Mouse (Mus musculus) layer of hippocampus, postnatal 10 days (tissue): ENCODE measurements around the gene Tmigd3. TPM values are rescaled to one million over a fixed set of nuclear protein-coding genes. Genes with fewer than 3 reads are reported as not detected.

ENCODE experiments used
- DNase-seq, 2 experiments: peaks; one replicate each; pipeline ENCODE4 v3.0.0; 2021; ENCODE audit warnings: low spot score in 2 of 2
- long read RNA-seq: library from polyadenylated mRNA; stranded (forward); transcript quantifications from one replicate; pipeline ENCODE4 v2.0.0, GENCODE M21; 2023
- total RNA-seq, 2 experiments: library from RNA; stranded (reverse); gene quantifications; 2 replicates each; pipeline ENCODE4 v1.2.3; 2021

Tmigd3 gene
- under 1 TPM in 1 of 2 experiments, not detected in 1; 0.47 TPM for total RNA-seq
- long read RNA-seq = 0 reads

DNA sequence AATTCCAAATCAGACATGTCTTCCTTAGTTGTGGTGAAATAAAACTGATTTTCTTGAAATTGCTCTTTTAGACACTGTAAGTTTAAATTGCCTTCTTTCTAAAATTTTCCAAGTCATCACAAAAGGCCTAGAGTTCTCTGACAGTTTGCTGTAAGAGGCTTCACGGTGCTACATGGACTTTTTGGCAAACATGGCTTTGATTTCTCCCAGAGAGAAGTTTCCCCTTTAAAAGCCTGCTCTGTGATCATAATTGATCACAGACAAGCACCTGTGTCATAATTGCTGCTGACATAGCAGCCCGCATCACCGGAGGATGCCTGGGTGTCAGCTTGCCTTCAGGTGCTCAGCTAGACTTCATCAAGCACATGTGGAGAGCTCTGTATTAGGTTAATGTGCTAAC lies at the start of gene Tmigd3, which contains the start of gene Adora3:
Tmigd3 (plus strand) TSS at position 346 of the 400 bp plus-strand sequence.
Adora3 (plus strand) TSS at position 301 of the 400 bp plus-strand sequence.
- DNase-seq = no peak

DNA sequence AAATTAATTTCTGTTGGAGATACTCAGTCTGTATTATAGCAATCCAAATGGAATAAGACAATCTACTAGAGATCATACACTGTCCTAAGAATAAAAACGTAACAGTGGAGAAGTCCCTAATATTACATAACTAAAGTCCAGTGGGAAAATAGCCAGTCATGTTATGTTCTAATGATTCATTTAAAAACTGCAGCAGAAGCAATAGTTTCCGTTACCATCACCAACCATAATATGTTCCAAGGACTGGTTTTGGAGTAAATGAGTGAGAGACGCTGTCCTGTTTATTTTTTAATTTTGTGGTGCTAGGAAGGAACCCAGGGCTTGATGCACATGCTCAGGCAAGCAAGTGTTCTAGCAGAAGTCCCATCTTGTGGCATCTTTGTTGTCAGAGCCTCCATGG lies 49.2 kb upstream of the Tmigd3 start:
- no peak for DNase-seq

DNA sequence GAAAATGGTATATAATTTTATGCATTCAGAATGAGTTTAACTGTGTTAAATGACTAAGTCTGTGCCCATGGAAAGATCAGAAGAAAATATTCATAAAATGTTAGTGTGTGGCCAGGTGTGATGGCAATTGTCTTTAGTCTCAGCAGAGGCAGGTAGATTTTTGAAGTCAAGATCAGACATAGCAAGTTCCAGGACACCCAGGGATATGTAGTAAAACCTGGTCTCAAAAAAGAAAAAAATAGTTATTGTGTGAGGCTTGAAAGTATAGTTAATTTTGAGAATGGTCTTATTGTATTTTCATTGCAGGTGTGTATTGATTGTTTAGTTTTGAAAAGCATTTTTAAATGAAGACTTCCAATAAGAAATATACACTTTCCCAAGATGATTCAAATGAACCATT lies 47.1 kb upstream of the Tmigd3 start:
- DNase-seq = no peak

DNA sequence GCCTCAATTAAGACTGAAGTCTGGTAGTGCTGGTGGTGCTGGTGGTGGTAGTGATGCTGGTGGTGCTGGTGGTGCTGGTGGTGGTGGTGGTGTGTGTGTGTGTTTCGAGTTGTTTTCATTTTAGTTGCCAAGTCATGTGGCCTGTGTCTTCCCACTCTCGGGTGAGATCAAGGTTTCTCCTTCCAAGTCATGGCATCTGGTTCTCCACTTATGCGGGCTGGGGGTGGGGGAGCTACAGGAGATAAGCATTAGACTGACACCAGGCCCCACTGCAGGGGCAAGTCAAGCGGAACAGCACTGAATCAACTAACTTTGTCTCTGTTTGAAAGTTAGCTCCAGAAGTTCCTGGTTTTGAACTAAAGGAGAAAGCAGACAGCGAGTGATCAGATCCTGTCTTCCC lies 46.6 kb upstream of the Tmigd3 start:
- DNase-seq = no peak

DNA sequence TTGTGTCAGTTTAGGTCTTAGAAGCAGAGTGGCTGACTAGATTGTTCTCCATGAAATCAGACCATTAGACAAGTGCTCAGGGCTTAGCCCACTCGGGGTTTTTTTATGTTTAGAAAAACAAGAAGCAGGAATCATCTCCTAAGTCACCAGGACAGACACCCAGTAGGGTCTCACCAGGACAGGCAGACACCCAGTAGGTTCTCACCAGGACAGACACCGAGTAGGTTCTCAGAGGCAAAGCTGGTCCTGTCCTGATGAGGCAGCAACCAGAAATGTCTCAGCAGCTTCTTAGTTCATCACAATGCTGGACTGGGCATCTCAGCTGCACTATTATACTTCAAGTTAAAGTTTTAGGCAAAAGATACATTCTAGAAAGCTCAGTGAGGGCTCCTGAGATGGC lies 46.0 kb upstream of the Tmigd3 start:
- DNase-seq = no peak

DNA sequence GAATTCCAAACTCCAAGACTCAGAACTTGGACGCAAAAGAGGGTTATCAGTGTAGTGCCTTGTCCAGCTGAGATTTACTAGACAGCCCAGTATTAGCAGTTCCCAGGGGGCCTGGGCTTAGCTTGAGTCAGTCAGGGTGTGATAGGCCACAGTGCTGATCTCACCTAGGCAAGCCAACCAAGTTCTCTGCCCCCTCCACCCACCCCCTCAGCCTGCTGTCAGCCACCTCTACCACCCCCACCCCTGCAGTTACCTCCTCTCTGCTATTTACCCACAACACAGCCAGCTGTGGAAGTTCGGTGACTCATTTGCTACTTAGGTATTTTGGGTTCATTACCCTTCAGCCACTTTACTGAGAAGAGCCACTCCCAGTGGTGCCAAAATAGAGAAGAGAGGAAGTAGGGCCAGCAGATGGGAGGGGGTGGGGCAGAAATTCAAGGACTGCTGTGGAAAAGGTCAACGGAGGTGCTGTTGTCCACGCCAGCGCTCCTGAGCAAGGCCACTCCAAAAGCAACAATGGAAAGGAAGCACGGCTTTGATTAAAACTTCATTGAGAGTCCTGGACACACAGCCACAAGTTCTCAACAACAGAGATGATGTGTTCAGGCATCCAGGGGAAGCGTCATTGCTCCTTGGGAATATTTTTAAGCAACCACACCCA lies 45.1 kb upstream of the Tmigd3 start:
- no peak for DNase-seq

DNA sequence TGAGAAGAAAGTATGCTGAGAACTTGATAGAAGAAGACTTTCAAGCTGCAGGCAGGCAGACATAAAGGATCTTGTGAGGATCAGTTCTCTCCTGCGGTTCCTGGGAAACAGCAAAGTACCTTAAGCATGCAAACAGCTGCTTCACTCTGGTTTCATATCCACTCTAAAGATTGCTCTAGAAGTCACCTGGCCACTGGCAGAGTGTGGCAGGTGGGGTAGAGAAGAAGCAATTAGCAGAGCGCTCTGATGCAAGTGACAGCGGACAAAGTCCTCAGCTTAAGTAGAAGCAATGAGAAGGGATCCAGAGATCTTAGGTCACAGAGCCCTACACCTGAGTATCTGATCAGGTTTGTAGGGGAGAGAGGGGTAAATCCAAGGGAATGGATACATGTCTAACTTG lies 39.1 kb upstream of the Tmigd3 start:
- DNase-seq = no peak

DNA sequence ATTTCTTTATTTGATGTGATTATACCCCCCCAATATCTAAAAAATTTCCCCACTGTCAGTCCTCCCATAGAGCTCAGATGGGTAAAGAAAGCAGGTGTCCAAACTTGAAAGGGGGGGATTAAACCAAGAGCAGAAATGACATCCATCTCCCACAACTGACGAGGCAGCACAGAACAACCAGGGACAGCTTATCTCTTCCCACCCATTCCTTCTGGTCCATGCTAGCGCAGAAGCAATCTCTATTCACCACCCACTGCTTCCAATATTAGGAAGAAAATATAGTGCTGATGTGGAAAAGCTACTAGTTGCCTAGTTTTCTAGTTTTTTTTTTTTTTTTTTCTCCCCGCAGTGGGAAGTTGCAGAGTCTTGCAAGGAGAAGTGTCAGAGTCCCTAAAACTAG lies 34.8 kb upstream of the Tmigd3 start:
- no peak for DNase-seq

DNA sequence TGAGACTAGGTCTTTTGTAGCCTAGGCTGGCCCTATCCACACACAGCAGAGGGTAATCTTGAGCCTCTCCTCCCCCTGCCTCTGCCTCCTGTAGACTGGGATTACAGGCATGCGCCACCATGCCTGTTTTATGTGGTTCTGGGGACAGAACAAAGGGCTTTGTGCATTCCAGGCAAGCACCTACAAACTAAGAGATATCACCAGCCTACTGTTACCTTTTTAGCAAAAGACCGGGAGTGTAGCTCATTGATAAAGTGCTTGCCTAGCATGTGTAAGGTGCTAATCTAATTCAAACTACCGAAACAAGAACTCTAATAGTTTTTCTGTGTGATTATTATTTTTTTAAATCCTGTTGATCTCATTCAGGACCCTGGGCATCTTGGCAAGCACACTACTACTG lies 33.8 kb upstream of the Tmigd3 start:
- no peak for DNase-seq

DNA sequence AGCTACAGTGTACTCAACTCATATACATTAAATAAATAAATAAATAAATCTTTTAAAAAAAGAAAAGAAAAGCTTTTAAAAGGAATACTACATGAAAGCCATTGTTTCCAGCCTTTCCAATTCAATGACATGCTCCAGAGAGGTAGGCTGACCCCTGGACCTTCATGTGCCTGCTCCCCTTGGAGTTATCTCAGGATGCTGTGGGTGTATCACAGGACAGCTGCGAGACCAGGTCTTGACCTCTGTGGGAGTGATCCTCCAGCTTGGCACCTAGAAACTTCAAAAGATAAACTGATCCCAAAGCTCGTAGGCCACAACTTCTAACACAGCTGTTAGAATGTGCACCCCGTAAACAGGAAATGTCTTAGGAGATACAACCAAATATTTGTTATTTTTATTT lies 32.0 kb upstream of the Tmigd3 start:
- DNase-seq = no peak

DNA sequence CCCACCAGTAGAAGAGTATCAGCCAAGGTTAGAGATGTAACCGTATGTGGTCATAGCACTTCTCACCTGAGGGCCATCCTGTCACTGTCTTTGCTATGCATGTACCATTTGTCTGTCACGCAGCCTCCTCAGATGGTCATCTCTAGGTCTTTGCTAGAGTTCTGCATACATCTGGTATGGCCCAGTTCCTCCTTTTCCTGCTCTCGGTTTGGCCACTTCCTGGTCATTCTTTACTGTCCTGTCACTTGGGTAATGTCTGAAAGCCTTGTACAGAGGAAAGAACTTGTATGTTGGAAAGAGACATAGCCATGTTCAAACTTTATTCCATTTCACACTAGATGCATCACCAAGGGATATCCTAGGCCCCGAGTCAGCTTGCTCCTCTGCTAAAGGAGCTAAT lies 30.9 kb upstream of the Tmigd3 start:
- DNase-seq = no peak

DNA sequence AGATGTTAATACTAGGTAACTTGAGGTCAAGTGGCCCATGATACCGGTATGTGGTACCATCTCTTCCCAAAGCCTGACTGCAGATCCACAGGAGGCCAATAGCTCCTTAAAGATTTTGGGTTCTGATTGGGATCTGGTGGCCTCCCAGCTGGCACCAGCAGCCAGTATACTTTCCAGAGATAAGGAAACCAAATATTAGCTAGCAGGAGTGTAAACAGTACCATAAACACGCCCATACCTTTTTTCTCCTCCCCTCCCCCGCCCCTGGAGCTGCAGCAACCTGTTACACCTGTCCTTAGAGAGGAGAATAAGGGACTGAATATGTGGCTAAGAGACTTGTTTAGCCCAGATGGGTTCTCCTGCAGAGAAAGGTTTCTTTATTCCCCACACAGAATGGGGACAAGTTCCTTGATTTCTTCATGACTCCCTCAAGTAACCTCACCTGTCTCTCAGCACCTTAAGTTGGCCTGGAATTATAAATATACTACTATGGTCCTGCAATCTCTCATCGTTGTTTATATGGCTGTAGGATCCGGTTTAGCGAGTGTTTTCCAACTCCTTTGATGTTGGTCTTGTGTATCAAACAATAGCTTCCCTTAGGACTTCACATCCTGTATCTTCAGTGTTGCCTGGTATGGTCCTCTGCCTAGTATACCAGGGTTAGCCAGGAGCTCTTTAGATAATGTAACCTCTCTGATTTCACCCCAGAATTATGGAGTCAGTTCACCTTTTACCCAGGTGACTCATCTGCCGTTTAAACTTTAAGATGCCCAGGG lies 24.2 kb upstream of the Tmigd3 start:
- DNase-seq = no peak

DNA sequence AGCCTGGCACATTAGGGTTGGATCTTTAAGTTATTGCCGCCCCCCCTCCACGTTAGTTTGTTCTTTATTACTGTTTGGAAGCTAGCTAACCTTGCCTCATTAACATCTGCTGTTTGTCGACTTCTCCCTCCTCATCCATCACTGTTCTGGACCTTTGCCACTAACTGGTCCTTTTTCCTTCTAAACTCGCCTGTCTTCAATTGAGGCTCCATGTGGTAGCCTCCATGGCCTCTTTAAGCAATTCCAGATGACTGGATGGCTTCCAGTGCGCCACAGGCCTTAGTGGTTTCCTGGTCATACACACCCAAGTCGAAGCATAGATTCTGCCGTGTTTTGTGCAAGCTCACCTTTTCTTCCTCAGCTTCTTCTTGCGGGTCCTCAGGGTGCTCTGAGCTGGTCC lies 16.9 kb upstream of the Tmigd3 start:
- DNase-seq = no peak

DNA sequence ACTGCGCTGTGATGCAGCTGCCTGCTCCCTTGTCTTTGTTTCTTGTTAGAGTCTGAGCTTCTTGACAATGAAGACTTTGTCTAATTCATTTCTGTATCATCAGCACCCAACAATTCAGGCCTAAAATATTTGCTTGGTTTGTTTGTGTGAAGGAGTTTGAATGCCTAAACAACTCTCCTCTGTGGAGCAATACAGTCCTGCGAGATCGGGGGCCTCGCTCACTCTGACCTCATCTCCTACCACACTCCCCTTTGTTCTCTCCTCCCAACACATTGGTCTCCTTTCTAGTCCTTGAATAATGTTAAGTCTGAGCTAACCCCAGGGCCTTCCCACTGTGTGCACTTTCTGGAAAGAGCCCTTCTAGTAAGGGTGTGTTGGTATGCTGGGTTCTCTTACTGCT lies 15.9 kb upstream of the Tmigd3 start:
- no peak for DNase-seq

DNA sequence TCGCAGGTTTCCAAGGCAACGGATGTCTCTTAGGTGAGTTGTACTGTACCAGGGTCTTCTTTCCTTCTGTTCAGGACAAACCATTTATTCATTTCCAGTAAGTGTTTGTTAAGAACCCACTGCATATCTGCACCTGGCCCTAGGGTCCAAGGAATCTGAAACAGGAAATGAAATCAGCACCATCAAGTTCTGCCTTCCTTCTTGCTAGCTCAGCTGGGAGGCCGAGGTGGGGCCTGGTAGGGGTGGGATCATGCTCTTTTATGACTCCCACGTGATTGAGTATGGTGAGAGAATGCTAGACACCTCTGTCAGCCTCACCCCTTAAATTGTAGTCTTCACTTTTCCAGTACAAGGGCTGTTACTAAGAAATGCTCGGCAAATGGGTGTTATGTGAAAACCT lies 13.2 kb upstream of the Tmigd3 start:
- no peak for DNase-seq

DNA sequence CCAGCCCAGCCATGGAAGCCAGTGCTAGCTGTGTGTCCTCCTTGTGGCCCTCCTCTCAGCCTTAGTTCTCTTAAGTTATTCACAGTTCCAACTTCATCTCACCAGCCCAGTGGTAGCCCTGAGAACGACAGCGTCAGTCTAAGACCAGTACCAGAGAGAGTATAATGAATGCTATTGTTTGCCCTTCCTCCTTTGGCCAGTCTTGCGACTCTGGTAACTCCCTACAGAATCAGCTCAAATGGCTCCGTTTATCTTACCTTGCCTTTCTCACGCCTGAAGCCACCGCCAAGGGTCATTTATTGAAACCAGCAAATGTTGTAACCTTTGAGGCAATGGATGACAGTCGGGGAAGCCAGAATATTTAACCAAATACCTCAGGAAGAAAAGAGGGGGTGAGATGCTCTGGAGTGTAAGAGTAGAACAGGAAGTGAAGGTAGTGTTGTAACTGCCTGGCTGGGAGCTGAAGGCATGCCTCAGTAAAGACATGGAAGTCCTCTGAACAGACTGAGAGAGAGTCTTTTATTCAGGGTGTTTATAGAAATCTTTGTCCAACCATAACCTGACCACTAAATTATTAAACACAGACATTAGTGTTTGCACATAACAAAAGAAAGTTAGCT lies 8.8 kb upstream of the Tmigd3 start:
- DNase-seq = no peak

DNA sequence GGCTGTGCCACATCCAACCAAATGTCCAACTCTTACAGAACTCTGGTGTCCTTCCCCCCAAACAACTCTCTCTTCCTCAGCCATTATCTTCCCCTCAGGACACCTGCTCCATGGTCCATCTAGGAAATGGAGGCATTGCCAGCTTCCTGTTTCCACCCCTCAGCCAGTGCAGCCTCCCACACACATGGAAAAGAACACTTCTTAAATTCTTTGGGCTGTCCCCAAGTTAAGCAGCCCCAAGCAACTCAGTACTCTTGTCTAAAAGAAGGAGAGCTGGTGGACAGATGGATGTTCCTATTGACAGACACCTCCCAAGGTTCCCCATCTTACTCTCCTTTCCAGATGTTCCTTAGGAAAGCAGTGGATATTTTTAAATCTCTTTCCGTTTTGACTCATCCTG lies 6.6 kb upstream of the Tmigd3 start:
- DNase-seq = no peak

DNA sequence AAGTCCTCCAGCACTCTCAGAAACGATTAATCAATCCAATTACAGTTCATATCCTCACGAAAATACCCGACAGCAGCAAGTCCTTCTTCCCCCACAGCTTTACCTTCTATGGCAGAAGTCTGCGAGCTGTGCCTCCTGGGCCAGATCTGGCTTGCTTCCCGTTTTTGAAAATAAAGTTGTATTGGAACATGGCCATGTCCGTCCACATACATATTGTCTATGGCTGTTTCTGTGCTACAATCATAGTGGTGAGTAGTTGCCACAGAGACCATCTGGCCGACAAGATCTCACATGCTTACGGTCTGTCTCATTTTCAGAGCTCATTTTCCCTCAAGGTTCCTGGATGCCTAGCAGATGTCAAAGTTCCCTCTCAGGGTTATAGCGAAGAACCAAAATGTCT lies 5.6 kb upstream of the Tmigd3 start:
- DNase-seq = no peak

DNA sequence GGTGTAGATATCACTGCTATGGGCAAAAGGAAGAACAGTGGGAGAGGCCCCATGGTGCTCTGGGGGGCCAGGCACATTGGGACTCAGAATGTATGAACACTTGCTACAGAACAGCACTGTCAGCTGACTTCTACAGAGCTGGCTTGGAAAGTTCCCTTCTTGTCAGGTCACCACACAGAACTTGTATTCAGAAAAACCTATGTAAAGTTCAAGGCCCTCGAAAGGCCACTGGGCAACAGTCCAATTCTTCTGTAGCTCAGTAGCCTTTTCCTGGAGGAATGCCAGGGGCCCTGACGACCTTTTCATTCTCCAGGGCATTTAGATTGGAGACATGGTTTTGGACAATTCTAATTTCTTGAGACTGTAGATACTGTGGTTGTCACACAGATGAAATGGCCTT lies 2.6 kb upstream of the Tmigd3 start:
- no peak for DNase-seq

DNA sequence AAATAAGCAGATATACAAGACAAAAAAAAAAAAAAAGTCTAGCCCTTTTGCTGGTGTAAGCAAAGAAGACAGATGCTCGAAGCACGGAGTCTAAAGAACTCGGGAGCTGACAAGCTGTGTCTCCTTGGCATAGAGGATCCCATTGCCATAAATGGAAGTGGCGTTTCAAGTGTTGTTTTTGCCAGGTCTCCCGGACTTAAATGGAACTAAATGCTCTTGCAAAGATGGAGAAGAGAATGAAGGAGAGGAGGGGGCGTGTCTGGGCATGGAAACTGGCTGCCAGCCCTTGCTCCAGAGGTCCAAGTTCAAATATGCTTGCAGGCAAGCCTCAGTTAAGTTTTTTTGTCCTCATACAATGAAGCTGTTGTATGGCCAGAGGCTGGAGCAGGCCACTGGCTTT lies 1.3 kb downstream of the Tmigd3 start:
- no peak for DNase-seq

DNA sequence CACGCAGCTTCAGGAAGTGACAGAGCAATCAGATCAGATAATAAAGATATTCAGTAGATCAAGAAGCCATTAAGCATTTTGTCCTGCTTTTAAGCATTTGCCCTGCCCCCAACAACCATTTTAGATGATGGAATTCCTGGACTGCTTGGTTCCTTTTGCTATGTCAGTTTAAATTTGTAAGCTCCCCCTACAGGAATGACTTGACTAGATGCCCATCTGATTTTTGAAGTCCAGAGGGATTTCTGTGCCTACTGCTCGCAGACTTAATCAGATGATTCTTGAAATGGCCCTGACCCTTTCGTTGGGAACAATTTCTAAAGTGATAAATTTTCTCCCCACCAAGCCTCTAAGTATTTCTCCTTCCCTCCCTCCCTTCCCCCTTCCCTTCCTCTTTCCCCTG lies 1.9 kb downstream of the Tmigd3 start:
- DNase-seq = no peak
